Mouse (Mus musculus): ENCODE results near the gene Wscd2.

DNA sequence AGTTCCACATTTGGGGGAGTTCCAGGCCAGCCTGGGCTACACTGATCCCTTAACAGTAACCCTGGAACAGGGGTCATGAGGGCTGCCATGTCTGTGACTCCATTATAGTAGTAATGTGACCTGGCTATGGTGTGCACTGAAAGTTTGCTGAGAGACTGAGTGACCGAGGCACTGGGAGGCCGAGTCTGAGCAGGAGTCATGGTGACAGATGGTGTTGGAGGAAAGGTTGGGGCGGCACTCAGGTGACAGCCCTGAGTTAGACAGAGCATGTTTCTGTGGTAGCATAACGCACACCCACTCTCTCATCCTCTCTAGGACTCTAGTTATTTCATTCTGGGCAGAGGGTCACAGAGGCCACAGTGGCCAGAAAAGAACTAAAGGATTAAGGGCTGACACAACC lies 19.0 kb downstream of the Wscd2 start:
- TF ChIP-seq CTCF (IDR thresholded peaks at IDR 0.05; ENCODE audit: control insufficient read depth, insufficient read depth, insufficient replicate concordance, low read depth, low read length) (no peak), POLR2A (IDR thresholded peaks at IDR 0.05; ENCODE audit: control insufficient read depth, low read depth, low read length) (no peak)

Data from testis, adult 2 months (tissue).